Mouse (Mus musculus) lung, postnatal 36 days (tissue): ENCODE measurements at regions not wholly inside any gene's neighbourhood (a gene's known extent, or its start where the extent isn't known, plus 50 kb on each side); places are given as distances from the start of the nearest gene placed in this dataset.
"Not testable (repeated sequence)": the region's sequence is repeated elsewhere in the genome, so short reads cannot be mapped to it uniquely, and the experiment has no call there.

Source experiments
- DNase-seq: peaks from one replicate; pipeline ENCODE4 v3.0.0; 2022; ENCODE audit warnings: mixed read lengths

DNA sequence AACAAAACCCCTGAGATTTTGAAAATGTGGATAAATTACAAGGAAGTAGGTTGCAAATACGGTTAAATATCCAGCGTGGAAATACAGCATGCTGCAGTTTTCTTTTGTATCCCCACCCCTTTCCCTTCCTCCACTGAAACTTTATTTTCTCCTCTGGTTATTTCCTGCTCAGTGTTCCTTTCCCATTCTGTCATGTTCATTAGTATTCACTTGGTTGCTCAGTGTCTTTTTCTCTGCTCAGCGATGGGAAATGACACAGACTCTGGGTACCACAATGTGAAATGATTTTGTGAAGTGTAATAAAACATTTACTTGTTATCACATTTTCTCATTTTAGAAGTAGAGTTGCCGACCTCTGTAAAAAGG is 169.6 kb upstream of the Col8a1 start:
- DNase-seq: no peak

DNA sequence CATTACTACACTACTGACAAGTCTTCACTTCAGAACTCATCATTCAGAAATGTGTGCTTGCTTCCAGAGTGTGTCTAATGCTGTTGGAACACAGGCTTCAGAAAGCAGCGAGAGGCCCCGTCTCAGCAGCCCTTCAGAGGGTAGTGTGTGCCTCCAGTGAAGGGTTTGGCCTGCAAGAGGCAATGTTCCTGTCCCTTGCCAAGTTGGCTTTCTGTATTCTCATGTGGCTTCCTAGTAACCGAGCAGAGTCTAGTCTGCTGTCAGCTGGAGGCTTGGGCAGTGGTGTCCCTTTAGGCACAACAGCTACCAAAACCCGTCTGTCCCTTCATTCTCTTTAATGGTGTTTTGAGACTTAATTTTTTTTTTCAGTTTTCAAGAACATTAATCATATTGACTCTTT is 173.3 kb upstream of the Col8a1 start:
- peak; percentile 14 for DNase-seq

DNA sequence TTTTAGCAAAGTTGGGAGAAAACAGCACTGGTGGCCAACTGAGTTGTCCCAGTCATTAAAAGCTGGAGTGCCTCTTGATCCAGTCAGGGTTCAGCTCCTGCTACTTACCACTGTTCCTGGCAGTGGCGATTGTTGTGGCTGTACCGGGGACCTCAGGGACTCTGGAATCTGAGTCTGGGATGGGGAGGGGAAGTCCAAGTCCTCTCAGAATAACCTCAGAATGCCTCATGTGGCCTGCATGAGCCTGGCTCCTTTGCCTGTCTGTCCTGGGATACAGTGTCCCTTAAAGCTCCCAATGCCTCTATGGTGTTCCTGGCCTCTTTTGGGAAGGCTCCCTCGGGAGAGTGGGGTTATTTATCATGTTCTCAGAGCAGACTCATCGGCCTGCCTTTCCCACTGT is 173.8 kb upstream of the Col8a1 start:
- peak; percentile 42 for DNase-seq

DNA sequence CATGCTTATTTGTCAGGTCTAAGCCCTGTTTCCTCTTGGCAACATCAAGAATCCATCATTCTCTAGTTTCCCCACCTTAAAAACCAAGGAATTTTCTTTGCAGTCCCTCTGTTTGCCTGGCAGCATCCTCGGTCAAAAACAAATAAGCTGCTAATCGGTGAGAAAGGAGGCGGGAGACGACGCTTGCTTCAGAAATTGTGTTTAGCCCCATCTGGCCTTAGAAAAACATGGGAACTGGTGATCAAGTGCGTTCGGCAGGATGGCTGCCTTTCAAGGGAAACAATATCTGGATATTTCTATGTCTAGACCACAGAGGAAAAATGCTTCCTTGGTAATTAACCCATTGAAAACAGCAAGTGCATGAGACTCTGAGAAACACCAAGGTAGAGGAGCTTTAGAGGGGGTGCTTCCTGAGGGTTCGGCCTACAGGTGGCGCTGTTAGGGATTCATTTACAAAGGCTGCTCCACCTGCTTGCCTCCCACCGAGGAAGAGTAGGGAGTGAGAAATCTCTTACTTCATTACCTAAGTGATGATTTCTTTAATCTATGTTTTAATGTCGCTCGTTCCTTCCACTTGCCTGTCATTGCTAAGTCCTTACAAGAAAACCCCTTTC is 174.7 kb upstream of the Col8a1 start:
- DNase-seq: no peak

DNA sequence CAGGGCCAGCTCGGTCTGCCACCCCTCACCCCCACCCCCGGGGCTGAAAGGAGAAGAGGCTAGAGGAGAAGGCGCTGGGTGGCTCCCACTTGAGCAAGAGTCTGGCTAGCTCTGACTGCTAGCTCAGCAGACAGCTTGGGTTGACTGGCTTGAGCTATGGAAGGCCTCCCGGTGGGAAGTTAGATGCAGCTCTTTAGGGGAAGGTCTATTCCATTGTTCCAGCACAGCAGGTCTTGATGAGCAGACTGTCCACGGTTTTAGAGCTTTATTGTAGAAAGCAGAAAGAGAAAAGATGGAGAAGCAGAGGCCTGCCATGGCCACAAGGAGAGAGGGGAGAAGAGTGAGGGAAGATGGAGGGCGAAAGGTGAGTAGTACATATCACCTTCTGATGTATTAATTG is 190.9 kb upstream of the Col8a1 start:
- DNase-seq: no peak

DNA sequence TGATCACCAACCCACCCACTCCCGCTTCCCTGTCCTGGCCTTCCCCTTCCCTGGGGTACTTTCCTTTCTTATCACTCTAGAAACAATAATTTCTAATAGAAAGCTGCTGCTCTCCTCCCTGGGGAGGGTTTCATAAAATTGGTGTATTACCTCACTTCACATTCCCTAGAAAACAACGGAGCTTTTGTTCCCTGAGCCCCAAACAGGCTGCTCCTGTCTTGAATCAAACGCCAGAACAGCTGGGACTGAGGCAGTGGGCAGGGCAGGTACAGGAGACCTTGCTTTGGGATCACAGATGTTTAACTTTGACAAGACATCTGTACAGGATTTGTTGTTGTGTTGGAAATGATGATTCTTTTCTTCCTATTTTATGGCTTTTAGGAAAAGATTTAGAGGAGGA is 192.8 kb upstream of the Col8a1 start:
- no peak for DNase-seq

DNA sequence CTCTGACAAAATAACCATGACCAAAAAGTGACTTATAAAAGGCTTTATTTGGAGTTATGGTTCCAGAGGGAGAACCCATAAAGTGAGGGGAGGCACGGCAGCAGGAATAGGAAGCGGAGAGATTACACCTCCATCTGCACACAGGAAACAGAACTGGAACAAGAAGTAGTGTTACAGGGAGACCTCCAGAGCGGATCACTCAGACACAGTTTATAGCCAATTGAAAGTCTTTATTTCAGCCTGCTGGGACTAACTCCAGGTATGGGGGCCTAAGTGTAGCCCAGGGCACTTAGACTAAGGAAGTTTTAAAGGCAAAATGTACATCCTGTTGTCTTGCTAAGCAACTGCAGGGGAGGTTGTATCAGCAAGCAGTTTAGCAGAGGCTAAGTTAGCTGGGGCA is 195.1 kb upstream of the Col8a1 start:
- no peak for DNase-seq

DNA sequence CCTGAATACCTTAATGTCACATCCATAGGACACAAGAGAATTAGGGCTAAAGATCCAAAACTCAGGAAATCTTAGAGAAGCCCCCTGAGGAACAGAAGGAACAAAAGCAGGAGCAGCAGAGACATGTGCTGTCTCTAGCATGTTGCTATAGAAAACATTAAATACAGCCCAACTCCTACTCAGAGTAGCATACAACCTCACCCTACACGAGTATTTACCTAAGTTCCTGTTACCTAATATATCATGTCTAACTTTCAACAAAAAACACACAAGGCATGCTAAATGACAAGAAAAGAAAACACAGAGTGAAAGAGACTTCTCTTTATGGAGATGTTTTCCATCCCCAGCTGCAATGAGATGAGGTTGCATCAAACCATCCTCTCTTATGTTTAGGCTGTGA is 216.4 kb upstream of the Col8a1 start:
- DNase-seq: no peak

DNA sequence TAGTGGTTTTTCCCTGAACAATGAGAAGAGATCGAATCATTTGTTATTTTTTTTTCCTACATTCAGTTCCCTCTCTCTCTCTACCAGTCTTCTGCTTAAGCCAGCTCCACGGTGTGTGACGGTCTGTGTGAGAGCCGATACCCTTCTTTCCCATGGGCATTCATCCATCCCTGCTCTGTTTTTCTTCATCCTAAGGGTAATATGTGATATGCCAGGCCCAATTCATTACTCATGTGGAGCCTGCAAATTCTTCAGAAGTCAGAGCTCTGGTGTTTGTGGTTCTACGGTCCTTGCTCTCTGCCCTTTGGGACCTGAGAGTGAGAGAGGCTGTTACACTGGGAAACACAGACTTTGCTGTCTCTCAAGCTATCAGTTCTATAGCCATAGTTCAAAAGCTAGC is 229.6 kb upstream of the Col8a1 start:
- peak; percentile 12 for DNase-seq

DNA sequence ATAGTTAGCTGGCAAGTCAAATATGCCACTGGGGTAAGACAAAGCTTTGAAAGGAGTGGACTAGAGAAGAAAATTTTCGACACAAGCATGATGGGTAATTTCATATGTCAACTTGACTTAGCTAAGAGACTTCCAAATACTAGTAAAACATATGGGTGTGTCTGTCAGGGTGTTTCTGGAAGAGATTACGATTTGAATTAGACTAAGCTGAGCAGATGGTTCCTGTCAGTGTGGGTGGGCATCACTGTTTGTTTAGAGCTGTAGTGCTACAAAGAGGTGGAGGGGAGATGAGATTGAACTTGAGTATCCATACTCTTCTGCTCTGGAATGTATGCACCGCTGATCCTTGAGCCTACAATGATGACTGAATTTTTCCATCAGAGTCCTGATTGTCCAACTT is 251.2 kb upstream of the Col8a1 start:
- no peak for DNase-seq

DNA sequence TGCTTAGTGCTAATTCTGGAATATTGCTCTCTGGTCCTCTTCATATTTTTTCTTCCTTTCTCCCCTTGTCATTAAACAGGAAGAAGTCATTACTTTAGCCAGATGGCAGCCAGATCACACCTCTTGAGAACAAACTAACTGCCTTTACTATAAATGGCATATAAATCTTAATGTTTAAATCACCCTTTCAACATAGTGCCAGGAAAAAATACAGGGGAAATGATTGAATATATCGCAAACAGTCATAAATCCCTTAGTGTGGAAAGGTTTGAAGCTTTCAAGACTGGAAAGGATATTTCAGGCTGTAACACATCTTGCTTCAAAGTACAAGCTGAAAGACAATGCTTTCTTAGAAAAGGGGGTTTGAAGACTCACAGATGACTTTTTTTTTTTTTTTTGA is 259.0 kb upstream of the Col8a1 start:
- no peak for DNase-seq

DNA sequence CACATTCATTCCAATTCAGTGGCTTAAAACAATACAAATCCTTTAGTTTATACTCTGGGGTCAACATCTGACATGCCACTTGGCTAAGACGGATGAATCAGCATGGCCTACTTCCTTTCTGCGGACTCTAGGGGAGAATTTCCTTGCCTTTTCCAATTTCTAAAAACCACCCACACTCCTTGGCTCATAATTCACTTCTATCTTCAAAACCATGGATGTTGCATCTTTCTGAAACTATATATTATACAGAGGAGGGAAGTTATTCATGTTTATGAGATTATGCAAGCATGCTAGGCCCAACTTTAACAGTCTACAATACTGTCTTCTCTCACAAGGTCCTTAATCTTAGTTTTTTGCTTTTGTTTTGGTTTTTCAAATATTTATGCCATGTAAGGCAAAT is 273.0 kb upstream of the Col8a1 start:
- no peak for DNase-seq

DNA sequence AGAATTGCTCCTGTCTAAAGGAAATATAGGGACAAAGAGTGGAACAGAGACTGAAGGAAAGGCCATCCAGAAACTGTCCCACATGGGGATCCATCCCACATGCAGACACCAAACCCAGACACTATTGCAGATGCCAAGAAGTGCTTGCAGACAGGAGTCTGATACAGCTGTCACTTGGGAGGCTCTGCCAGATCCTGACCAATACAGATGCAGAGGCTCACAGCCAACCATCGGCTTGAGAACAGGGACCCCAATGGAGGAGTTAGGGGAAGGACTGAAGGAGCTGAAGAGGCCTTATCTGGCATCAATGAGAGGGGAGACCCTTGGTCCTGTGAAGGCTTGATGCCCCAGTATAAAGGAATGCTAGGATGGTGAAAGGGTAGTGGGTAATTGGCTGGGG is 274.0 kb upstream of the Col8a1 start:
- not testable (repeated sequence) for DNase-seq

DNA sequence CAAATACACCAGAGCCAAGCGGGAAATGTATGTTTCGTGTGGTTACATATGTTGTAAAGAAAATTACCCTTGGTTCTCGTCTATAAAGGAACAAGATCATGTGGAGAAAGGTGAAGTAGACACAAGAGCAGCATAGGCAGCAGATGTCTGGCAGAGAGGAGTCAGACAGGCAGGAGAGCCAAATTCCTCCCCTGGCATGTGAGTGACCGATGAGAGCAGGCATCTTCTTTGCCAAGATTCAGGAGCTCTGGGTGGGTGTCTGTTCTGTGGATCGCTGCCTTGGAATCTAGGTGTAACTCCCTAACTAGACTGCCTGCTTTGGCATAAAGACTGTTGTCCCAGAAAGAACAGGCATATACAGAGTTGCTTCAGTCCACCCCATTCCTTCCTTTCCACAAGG is 275.1 kb upstream of the Col8a1 start:
- DNase-seq: no peak

DNA sequence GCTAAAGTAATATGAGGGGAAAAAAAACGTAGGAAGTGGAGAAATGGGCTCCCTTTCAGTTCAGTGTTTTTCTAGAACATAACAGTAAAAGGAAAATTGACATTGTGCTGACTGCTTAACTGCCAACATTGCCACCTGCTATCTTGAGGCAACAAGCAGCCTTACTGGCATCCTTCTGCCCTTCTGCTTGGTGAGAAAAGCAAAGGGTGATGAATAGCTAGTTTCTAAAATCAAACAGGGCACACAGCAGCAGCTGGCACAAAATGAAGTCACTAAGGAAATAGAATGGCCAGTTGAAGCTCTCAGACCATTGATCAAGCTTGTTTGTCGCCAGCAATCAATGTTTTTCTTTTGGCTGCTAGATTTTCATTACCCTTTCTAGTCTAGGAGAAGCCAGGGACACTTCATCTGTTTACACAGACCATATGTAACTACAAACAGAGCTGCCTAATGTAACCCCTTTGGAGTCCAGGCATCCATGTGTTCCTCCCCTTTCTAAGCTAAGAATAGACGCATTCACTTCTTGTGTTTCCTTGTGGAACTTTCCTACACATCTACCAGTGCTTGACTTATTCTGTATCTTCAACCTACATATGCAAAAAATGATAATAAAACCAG is 314.2 kb upstream of the Col8a1 start:
- DNase-seq: no peak

DNA sequence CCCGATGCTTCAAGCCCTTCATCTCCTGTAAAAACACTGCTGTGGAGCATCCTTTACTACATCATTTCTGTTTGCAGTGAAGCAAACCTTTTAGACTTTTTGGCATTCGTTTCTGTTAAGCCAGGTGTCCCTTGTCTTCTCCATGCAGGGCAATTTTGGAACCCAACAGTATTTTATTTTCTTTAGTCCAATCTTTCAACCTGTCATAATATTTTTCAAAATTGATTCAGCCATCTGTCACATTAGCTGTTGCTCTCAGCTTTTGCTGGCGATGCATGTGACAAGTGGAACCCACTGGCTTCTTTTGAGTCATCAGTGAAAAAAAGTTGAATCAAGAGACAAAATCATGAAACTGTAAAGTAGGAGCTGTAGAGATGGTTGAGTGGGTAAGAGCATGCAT is 317.9 kb upstream of the Col8a1 start:
- DNase-seq: no peak

DNA sequence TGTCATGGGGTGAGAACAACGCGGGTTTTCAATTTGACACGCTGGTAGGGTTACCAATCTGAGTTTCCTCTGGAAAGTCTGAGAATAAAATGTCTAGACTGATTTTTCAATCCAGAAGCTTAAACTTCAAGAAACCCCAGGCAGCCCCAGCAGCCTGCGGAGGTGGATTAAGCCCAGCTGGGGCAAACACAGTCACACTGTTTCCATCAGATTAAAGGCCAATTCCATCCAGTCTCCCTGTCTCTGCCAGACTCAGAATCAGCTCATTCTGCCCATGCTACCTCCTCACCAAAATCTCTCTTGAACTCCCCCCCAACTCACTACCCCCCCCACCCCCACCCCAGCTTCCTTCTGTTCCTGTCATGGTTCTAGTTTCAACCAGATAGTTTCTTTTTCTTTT is 307.9 kb upstream of the Dcbld2 start:
- DNase-seq: no peak

DNA sequence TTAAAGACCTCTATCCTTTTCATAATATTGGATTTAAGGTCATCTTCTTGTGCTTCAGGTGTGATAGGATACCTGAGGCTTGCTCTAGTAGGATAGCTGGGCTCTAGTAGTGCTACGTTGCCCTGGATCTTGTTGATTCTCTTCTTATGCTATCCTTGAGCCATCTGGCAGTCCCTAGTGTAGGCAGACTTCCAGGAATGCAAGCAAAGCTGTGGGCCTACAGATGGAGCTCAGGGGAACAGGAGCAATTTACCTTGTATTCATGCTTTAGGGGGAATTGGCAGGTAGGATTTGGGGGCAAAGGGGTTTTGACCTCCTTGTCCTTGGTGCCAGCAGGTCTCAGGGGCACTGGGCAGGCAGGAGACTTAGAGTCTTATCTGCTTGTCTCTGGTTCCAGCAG is 297.8 kb upstream of the Dcbld2 start:
- DNase-seq: no peak

DNA sequence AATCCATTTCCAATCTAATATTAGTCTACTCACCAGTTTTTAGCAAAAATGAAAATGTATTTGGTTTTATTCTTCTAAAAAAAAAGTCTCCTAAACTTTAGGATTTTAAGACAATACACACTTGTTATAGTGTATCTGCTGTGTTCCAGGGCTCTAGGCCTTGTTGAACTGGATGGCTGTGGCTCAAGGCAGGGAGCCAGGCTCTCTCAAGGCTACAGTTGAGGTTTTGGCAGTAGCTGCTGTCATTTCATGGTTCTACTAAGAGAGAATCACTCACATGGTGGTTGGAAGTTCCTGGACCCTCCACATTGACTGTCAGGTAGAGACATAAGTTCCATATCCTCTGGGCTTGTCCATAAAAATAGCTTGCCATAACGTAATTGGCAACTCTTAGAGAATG is 282.2 kb upstream of the Dcbld2 start:
- DNase-seq: no peak

DNA sequence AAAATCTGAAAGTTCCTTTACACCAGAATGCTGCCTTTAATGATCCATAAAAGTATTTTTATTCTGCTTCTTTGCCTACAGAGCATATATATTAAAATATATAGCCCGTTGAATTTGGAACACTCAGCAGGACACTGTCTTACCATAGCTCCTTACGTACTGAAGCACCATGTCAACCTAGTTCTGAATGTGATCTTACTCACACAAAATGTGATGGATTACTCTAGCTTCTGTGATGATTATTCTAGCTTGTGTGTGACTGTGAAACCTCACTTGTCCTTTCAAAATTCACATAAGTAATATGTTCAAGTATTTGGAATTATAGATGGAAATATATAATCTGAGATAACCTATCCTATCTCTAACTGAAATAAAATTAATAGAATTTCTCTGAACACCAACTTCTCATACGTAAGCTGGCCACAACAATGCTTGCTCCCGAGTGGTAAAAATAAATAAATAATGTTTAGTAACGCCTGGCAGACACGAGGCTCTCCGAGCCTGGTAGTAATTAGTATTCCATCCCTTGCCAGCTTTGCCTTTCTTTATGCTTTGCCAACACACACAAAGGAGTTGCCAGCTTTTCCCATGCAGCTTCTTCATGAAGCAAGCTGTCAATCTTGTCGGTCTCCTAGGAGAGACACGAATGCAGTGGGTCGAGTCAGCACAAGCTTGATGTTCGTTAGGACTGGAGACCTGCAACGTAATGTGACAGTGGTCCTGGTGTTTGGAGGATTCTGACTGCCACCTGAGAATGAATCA is 271.9 kb upstream of the Dcbld2 start:
- DNase-seq: no peak

DNA sequence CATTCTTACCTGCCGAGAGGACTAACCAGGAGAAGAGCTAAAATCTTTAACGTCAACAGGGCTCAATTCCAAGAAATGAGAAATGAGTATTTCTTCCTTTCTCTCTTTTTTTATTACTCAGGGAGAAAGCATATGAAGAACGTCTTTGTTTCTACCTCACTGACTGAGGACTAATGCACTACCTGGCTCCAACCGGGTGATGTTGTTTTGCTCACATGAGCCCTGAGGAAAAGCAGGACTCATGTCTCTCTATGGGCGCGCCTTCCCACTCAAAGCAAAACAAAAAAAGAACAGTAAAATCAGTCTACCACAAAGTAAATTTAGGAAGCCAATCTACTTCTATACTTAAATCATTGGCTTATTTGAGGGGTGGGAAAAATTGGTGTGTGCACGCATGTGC is 271.3 kb upstream of the Dcbld2 start:
- DNase-seq: no peak

DNA sequence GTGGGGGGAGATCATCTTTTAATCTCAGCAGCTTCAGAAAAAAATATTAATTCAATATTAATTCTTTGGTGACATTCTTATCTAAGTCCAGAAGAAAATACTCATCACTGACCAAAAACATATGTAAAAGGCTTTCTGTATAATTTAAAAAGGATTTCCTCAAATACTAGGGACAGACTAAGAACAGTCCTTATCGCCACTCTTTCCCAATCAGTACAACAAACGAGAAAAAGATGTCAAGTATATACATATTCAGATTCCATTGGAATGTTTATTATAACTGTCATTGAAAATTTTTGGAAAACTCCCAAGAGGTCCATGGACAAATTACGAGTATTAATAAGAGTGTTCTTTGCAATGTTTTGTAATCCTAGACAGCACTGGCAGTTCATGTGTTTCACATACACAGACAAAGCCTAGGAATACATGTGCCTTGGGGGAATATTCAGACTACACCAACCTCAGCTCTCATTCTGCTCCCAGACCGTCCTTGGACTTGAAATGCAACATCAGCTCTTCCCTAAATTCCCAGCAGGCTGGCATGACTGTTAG is 270.4 kb upstream of the Dcbld2 start:
- DNase-seq: no peak

DNA sequence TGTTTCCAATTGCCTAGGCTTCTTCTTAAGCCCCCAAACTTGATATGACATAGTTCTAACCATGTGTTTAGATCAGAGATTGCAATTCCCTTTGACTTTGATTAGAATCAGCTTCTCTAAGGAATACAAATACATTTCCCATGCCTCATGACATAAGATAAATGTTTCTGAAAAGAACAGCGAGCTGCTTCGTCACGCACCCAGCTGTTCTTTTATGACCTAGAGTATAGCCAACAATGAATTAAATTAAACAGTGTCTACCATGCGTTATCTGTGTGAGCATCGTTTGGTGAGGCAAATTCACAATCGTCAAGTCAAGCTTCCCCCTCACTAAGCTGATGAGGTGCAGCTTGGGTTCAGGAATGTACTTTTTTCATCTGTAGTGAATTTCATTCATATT is 261.8 kb upstream of the Dcbld2 start:
- DNase-seq: no peak

DNA sequence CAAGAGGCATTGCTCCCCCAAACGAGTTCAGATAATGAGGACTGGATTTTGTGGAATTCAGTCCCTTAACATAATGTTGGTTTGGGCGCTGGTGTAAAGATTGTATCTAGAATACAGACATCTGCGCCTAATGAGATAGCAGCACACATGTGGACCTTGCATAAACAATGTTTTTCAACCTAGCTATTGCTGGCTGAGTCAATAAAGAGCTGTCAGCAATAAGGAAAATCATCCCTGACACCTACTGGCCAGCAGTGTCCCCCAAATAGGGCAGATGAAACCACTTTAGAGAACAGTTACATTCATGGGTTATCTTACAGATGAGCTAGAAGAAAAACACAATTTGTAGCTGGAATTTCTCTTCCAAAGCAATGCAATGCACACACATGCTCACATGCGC is 252.7 kb upstream of the Dcbld2 start:
- DNase-seq: no peak
